Mouse (Mus musculus): Measurements from ENCODE around the gene Gbgt1.

DNA sequence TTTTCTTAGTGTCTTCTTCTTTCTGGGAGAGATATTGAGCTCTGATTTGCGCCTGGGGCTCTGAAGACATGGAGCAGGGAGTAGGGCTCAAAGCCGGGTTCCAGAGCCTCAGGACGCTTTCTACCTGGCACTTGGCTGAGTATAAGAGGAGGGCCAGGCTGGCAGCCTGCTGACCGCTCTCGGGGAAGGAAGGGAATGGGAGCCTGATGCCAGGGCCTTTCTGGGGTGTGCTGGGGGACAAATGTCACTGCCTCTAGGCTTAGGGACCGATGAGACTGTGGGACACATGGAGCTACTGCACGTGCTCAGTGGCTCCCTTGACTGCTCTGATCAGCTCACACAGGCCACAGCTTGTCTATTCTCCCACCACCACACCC is 31.7 kb downstream of the Gbgt1 start:
- TF ChIP-seq CTCF (IDR thresholded peaks at IDR 0.05; ENCODE audit: low read depth, low read length) (no peak), POLR2A (IDR thresholded peaks at IDR 0.05; ENCODE audit: borderline replicate concordance, low read depth, low read length) (no peak)
